Mouse (Mus musculus): ENCODE data around the gene Tmem130. TPM values are rescaled to one million over a fixed set of nuclear protein-coding genes. Genes with fewer than 3 reads are reported as not detected.

Gene Tmem130
- polyA plus RNA-seq, 1 experiment from 2014 or later, result 270 TPM

- Histone ChIP-seq H3K9me3 (ENCODE audit: control insufficient read depth, low read length) (no peaks in the 10 kb centered on the region), H3K4me1 (ENCODE audit: control insufficient read depth, insufficient read depth, low read length) (no peaks in the 10 kb centered on the region), H3K27me3 (ENCODE audit: control insufficient read depth, insufficient read depth, low read length) (no peaks in the 10 kb centered on the region), H3K36me3 (ENCODE audit: control insufficient read depth, insufficient read depth, low read length) (no peaks in the 10 kb centered on the region), H3K4me3 (replicated peaks; ENCODE audit: low read depth, low read length) (no peak overlapping the region), H3K4me2 (ENCODE audit: low read length) (no peak overlapping the region), H3K9ac (replicated peaks; ENCODE audit: low read length) (no peak overlapping the region), H3K27ac (replicated peaks; ENCODE audit: low read depth, low read length) (no peak overlapping the region)
- DNase-seq, result no peak
- ATAC-seq (ENCODE audit: low FRiP score, low TSS enrichment), result no peak
- 81% methylated on average over 3 of the region's 3 CpGs for WGBS
These were observed 36.1 kb downstream of the Tmem130 start for GRCm38 (mm10) chr5:144725554-144725953.

- Histone ChIP-seq H3K36me3 (ENCODE audit: control insufficient read depth, insufficient read depth, low read length) (no peaks in the 10 kb centered on the region), H3K9ac (replicated peaks; ENCODE audit: low read length) (no peak overlapping the region), H3K4me3 (replicated peaks; ENCODE audit: low read depth, low read length) (no peak overlapping the region), H3K27ac (replicated peaks; ENCODE audit: low read depth, low read length) (no peak overlapping the region), H3K4me2 (ENCODE audit: low read length) (no peak overlapping the region), H3K4me1 (ENCODE audit: control insufficient read depth, insufficient read depth, low read length) (no peaks in the 10 kb centered on the region), H3K27me3 (ENCODE audit: control insufficient read depth, insufficient read depth, low read length) (no peaks in the 10 kb centered on the region), H3K9me3 (ENCODE audit: control insufficient read depth, low read length) (no peaks in the 10 kb centered on the region)
- 11% methylated on average over 2 of the region's 2 CpGs for WGBS
- DNase-seq (peak; percentile 46), ATAC-seq (ENCODE audit: low FRiP score, low TSS enrichment) (no peak)
These were observed 36.7 kb downstream of the Tmem130 start for GRCm38 (mm10) chr5:144724926-144725325.

- Histone ChIP-seq H3K9ac (replicated peaks; ENCODE audit: low read length) (no peak overlapping the region), H3K4me3 (replicated peaks; ENCODE audit: low read depth, low read length) (no peak overlapping the region), H3K27ac (replicated peaks; ENCODE audit: low read depth, low read length) (no peak overlapping the region), H3K9me3 (ENCODE audit: control insufficient read depth, low read length) (no peaks in the 10 kb centered on the region), H3K4me2 (ENCODE audit: low read length) (no peak overlapping the region), H3K4me1 (ENCODE audit: control insufficient read depth, insufficient read depth, low read length) (no peaks in the 10 kb centered on the region), H3K27me3 (ENCODE audit: control insufficient read depth, insufficient read depth, low read length) (no peaks in the 10 kb centered on the region), H3K36me3 (ENCODE audit: control insufficient read depth, insufficient read depth, low read length) (no peaks in the 10 kb centered on the region)
- DNase-seq (no peak), ATAC-seq (ENCODE audit: low FRiP score, low TSS enrichment) (no peak)
- WGBS, result 79% methylated on average over 4 of the region's 4 CpGs
These were observed 41.3 kb downstream of the Tmem130 start for GRCm38 (mm10) chr5:144720281-144720680.

DNA sequence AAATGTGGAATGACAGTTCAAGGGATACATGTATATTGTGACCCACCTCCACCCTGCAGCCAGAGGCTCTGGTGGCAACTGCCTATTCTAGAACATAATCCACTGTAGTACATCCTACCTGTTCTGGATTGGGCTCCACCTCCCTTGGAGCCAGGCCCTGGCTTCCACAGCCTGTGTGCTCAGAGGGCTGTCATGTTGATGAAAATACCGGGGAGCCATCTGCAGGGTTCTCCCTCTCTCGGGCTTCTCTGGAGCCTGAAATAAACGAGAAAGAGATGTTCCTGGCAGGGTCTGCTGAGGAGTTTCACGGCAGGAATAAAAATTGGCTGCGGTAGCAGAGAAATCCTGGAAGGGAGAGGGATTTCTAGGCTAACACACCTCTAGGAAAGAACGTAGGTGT is 41.8 kb downstream of the Tmem130 start:
- no peaks in the 10 kb centered on the region for H3K36me3 ChIP-seq (ENCODE audit: control insufficient read depth, insufficient read depth, low read length)
- H3K4me2 ChIP-seq (ENCODE audit: low read length), result no peak overlapping the region
- H3K27ac ChIP-seq (replicated peaks; ENCODE audit: low read depth, low read length), result no peak overlapping the region
- ATAC-seq (ENCODE audit: low FRiP score, low TSS enrichment) (no peak), DNase-seq (no peak)
- H3K27me3 ChIP-seq (ENCODE audit: control insufficient read depth, insufficient read depth, low read length), result no peaks in the 10 kb centered on the region
- no peaks in the 10 kb centered on the region for H3K4me1 ChIP-seq (ENCODE audit: control insufficient read depth, insufficient read depth, low read length)
- 66% methylated on average over 6 of the region's 6 CpGs for WGBS
- H3K9ac ChIP-seq (replicated peaks; ENCODE audit: low read length), result no peak overlapping the region
- H3K4me3 ChIP-seq (replicated peaks; ENCODE audit: low read depth, low read length), result no peak overlapping the region
- no peaks in the 10 kb centered on the region for H3K9me3 ChIP-seq (ENCODE audit: control insufficient read depth, low read length)

- Histone ChIP-seq H3K27me3 (ENCODE audit: control insufficient read depth, insufficient read depth, low read length) (no peaks in the 10 kb centered on the region), H3K36me3 (ENCODE audit: control insufficient read depth, insufficient read depth, low read length) (no peaks in the 10 kb centered on the region), H3K4me1 (ENCODE audit: control insufficient read depth, insufficient read depth, low read length) (no peaks in the 10 kb centered on the region), H3K4me3 (replicated peaks; ENCODE audit: low read depth, low read length) (no peak overlapping the region), H3K4me2 (ENCODE audit: low read length) (no peak overlapping the region), H3K9ac (replicated peaks; ENCODE audit: low read length) (no peak overlapping the region), H3K27ac (replicated peaks; ENCODE audit: low read depth, low read length) (no peak overlapping the region), H3K9me3 (ENCODE audit: control insufficient read depth, low read length) (no peaks in the 10 kb centered on the region)
- 64% methylated on average over 6 of the region's 6 CpGs for WGBS
- DNase-seq, result no peak
- no peak for ATAC-seq (ENCODE audit: low FRiP score, low TSS enrichment)
These were observed 44.4 kb downstream of the Tmem130 start for GRCm38 (mm10) chr5:144717186-144717585.

DNA sequence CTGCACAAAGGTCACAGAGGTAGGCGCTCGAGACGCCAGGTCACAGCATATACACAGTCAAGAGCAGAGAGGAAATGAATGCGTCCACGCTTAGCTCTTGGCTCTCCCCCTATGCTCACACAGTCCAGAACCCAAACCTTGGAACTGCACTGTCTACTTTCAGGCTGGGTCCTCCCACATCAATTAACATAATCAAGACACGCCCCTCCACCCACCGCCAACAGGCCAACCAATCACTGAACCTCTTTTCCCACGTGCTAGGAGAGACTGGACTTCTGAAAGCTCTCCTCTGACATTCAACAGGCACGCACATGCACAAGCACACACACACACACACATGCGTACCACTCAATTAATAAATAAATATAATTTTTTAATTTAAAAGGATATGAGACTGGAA is 48.2 kb downstream of the Tmem130 start:
- Histone ChIP-seq H3K9me3 (ENCODE audit: control insufficient read depth, low read length) (no peaks in the 10 kb centered on the region), H3K4me3 (replicated peaks; ENCODE audit: low read depth, low read length) (no peak overlapping the region), H3K36me3 (ENCODE audit: control insufficient read depth, insufficient read depth, low read length) (no peaks in the 10 kb centered on the region), H3K9ac (replicated peaks; ENCODE audit: low read length) (no peak overlapping the region), H3K4me2 (ENCODE audit: low read length) (no peak overlapping the region), H3K27me3 (ENCODE audit: control insufficient read depth, insufficient read depth, low read length) (no peaks in the 10 kb centered on the region), H3K4me1 (ENCODE audit: control insufficient read depth, insufficient read depth, low read length) (no peaks in the 10 kb centered on the region), H3K27ac (replicated peaks; ENCODE audit: low read depth, low read length) (no peak overlapping the region)
- ATAC-seq (ENCODE audit: low FRiP score, low TSS enrichment) (no peak), DNase-seq (no peak)
- 90% methylated on average over 10 of the region's 10 CpGs for WGBS

DNA sequence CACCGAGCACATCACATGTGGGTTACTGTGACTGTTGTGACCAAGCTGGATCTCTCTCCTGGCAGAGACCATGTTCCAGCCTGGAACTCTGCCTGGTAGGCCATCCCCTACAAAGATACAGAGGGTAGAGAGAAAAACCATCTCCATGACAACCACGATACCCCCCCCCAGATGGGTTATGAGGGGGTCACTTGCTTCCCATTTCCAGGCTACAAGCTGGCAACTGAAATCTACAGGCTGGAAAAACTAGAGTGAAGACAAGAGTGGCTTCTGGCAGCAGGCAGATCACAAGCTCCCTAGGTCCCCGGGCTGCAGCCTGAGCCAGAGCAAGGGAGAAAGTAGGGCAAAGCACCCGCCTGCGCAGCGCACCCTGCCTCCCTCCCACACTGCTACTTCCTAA is 54.0 kb downstream of the Tmem130 start:
- Histone ChIP-seq H3K4me1 (ENCODE audit: control insufficient read depth, insufficient read depth, low read length) (peaks cover 9% of the 10 kb centered on the region), H3K4me2 (ENCODE audit: low read length) (no peak overlapping the region), H3K9ac (replicated peaks; ENCODE audit: low read length) (no peak overlapping the region), H3K4me3 (replicated peaks; ENCODE audit: low read depth, low read length) (no peak overlapping the region), H3K27me3 (ENCODE audit: control insufficient read depth, insufficient read depth, low read length) (no peaks in the 10 kb centered on the region), H3K36me3 (ENCODE audit: control insufficient read depth, insufficient read depth, low read length) (no peaks in the 10 kb centered on the region), H3K27ac (replicated peaks; ENCODE audit: low read depth, low read length) (no peak overlapping the region), H3K9me3 (ENCODE audit: control insufficient read depth, low read length) (no peaks in the 10 kb centered on the region)
- DNase-seq (no peak), ATAC-seq (ENCODE audit: low FRiP score, low TSS enrichment) (no peak)
- WGBS, result 92% methylated on average over 6 of the region's 6 CpGs

GRCm38 (mm10) chr5:144703464-144704368 is 57.9 kb downstream of the Tmem130 start:
- WGBS, result 30% methylated on average over 20 of the region's 20 CpGs
- no peaks in the 10 kb centered on the region for H3K9me3 ChIP-seq (ENCODE audit: control insufficient read depth, low read length)
- peak; percentile 67; the same call in 1 of the 2 replicates for ATAC-seq (ENCODE audit: low FRiP score, low TSS enrichment)
- no peaks in the 10 kb centered on the region for H3K27me3 ChIP-seq (ENCODE audit: control insufficient read depth, insufficient read depth, low read length)
- H3K4me1 ChIP-seq (ENCODE audit: control insufficient read depth, insufficient read depth, low read length), result peaks cover 9% of the 10 kb centered on the region
- peak; percentile 67 for DNase-seq
- H3K4me2 ChIP-seq (ENCODE audit: low read length), result peak overlapping the region; percentile 15; the same call in 1 of the 2 replicates
- H3K9ac ChIP-seq (replicated peaks; ENCODE audit: low read length), result peak overlapping the region; percentile 12; the same call in 1 of the 2 replicates
- no peaks in the 10 kb centered on the region for H3K36me3 ChIP-seq (ENCODE audit: control insufficient read depth, insufficient read depth, low read length)
- peak overlapping the region; percentile 74 for H3K27ac ChIP-seq (replicated peaks; ENCODE audit: low read depth, low read length)
- H3K4me3 ChIP-seq (replicated peaks; ENCODE audit: low read depth, low read length), result no peak overlapping the region
